Mouse (Mus musculus): ENCODE measurements around the gene Adamts10. TPM values are rescaled to one million over a fixed set of nuclear protein-coding genes. Genes with fewer than 3 reads are reported as not detected.

The Adamts10 gene
- polyA plus RNA-seq, 1 experiment from 2014 or later, result 36.1 TPM

GRCm38 (mm10) chr17:33539106-33539675 lies 15.2 kb downstream of the Adamts10 start:
- Histone ChIP-seq H3K27ac (replicated peaks; ENCODE audit: low read depth, low read length) (no peak overlapping the region), H3K9ac (replicated peaks; ENCODE audit: low read length) (no peak overlapping the region), H3K9me3 (replicated peaks; ENCODE audit: control insufficient read depth, low read length) (no peaks in the 10 kb centered on the region), H3K4me1 (ENCODE audit: control insufficient read depth, insufficient read depth, low read length) (no peaks in the 10 kb centered on the region), H3K36me3 (replicated peaks; ENCODE audit: control insufficient read depth, insufficient read depth, low read depth, low read length) (no peaks in the 10 kb centered on the region; the same call in none of the 2 replicates), H3K27me3 (ENCODE audit: control insufficient read depth, insufficient read depth, low read length) (no peaks in the 10 kb centered on the region), H3K4me3 (ENCODE audit: low read depth, low read length) (no peak overlapping the region), H3K4me2 (ENCODE audit: low read depth, low read length) (no peak overlapping the region)
- DNase-seq (ENCODE audit: low spot score), result peak; percentile 58
- no peak for ATAC-seq (replicated peaks; ENCODE audit: insufficient number of reproducible peaks, low FRiP score, low TSS enrichment, low read depth)
- 87% methylated on average over 3 of the region's 3 CpGs for WGBS

- H3K4me1 ChIP-seq (ENCODE audit: control insufficient read depth, insufficient read depth, low read length), result no peaks in the 10 kb centered on the region
- H3K27ac ChIP-seq (replicated peaks; ENCODE audit: low read depth, low read length), result no peak overlapping the region
- H3K9me3 ChIP-seq (replicated peaks; ENCODE audit: control insufficient read depth, low read length), result no peaks in the 10 kb centered on the region
- H3K4me3 ChIP-seq (ENCODE audit: low read depth, low read length), result no peak overlapping the region
- ATAC-seq (replicated peaks; ENCODE audit: insufficient number of reproducible peaks, low FRiP score, low TSS enrichment, low read depth), result no peak
- H3K36me3 ChIP-seq (replicated peaks; ENCODE audit: control insufficient read depth, insufficient read depth, low read depth, low read length), result peaks cover 1% of the 10 kb centered on the region
- no peak for DNase-seq (ENCODE audit: low spot score)
- no peaks in the 10 kb centered on the region for H3K27me3 ChIP-seq (ENCODE audit: control insufficient read depth, insufficient read depth, low read length)
- H3K4me2 ChIP-seq (ENCODE audit: low read depth, low read length), result no peak overlapping the region
- no peak overlapping the region for H3K9ac ChIP-seq (replicated peaks; ENCODE audit: low read length)
- 88% methylated on average over 4 of the region's 4 CpGs for WGBS
These were observed 15.9 kb downstream of the Adamts10 start for GRCm38 (mm10) chr17:33539878-33540277.

GRCm38 (mm10) chr17:33549212-33549611 lies 25.2 kb downstream of the Adamts10 start:
- Histone ChIP-seq H3K36me3 (replicated peaks; ENCODE audit: control insufficient read depth, insufficient read depth, low read depth, low read length) (peaks cover 8% of the 10 kb centered on the region), H3K27me3 (ENCODE audit: control insufficient read depth, insufficient read depth, low read length) (no peaks in the 10 kb centered on the region), H3K4me3 (ENCODE audit: low read depth, low read length) (no peak overlapping the region), H3K9me3 (replicated peaks; ENCODE audit: control insufficient read depth, low read length) (no peaks in the 10 kb centered on the region), H3K4me2 (ENCODE audit: low read depth, low read length) (no peak overlapping the region), H3K9ac (replicated peaks; ENCODE audit: low read length) (no peak overlapping the region), H3K27ac (replicated peaks; ENCODE audit: low read depth, low read length) (no peak overlapping the region), H3K4me1 (ENCODE audit: control insufficient read depth, insufficient read depth, low read length) (no peaks in the 10 kb centered on the region)
- WGBS, result 93% methylated on average over 6 of the region's 6 CpGs
- ATAC-seq (replicated peaks; ENCODE audit: insufficient number of reproducible peaks, low FRiP score, low TSS enrichment, low read depth) (no peak; the same call in 1 of the 2 replicates), DNase-seq (ENCODE audit: low spot score) (no peak)

GRCm38 (mm10) chr17:33550388-33550787 lies 26.4 kb downstream of the Adamts10 start:
- Histone ChIP-seq H3K27me3 (ENCODE audit: control insufficient read depth, insufficient read depth, low read length) (no peaks in the 10 kb centered on the region), H3K27ac (replicated peaks; ENCODE audit: low read depth, low read length) (no peak overlapping the region), H3K4me3 (ENCODE audit: low read depth, low read length) (no peak overlapping the region), H3K4me1 (ENCODE audit: control insufficient read depth, insufficient read depth, low read length) (no peaks in the 10 kb centered on the region), H3K9ac (replicated peaks; ENCODE audit: low read length) (no peak overlapping the region), H3K4me2 (ENCODE audit: low read depth, low read length) (no peak overlapping the region), H3K36me3 (replicated peaks; ENCODE audit: control insufficient read depth, insufficient read depth, low read depth, low read length) (peaks cover 4% of the 10 kb centered on the region; the same call in 1 of the 2 replicates), H3K9me3 (replicated peaks; ENCODE audit: control insufficient read depth, low read length) (no peaks in the 10 kb centered on the region)
- WGBS, result 83% methylated on average over 10 of the region's 10 CpGs
- ATAC-seq (replicated peaks; ENCODE audit: insufficient number of reproducible peaks, low FRiP score, low TSS enrichment, low read depth) (no peak), DNase-seq (ENCODE audit: low spot score) (no peak)

- Histone ChIP-seq H3K27me3 (ENCODE audit: control insufficient read depth, insufficient read depth, low read length) (no peaks in the 10 kb centered on the region), H3K4me2 (ENCODE audit: low read depth, low read length) (no peak overlapping the region), H3K4me3 (ENCODE audit: low read depth, low read length) (no peak overlapping the region), H3K9me3 (replicated peaks; ENCODE audit: control insufficient read depth, low read length) (no peaks in the 10 kb centered on the region), H3K27ac (replicated peaks; ENCODE audit: low read depth, low read length) (no peak overlapping the region), H3K4me1 (ENCODE audit: control insufficient read depth, insufficient read depth, low read length) (no peaks in the 10 kb centered on the region), H3K36me3 (replicated peaks; ENCODE audit: control insufficient read depth, insufficient read depth, low read depth, low read length) (peaks cover 4% of the 10 kb centered on the region; the same call in 1 of the 2 replicates), H3K9ac (replicated peaks; ENCODE audit: low read length) (no peak overlapping the region)
- DNase-seq (ENCODE audit: low spot score) (no peak), ATAC-seq (replicated peaks; ENCODE audit: insufficient number of reproducible peaks, low FRiP score, low TSS enrichment, low read depth) (no peak)
- WGBS, result 91% methylated on average over 4 of the region's 4 CpGs
These were observed 28.1 kb downstream of the Adamts10 start for GRCm38 (mm10) chr17:33552113-33552512.

GRCm38 (mm10) chr17:33552964-33553363 lies 29.0 kb downstream of the Adamts10 start:
- peaks cover 4% of the 10 kb centered on the region; the same call in 1 of the 2 replicates for H3K36me3 ChIP-seq (replicated peaks; ENCODE audit: control insufficient read depth, insufficient read depth, low read depth, low read length)
- ATAC-seq (replicated peaks; ENCODE audit: insufficient number of reproducible peaks, low FRiP score, low TSS enrichment, low read depth), result 0 out of 2 replicates have a peak, but pooled peaks have one; percentile 7

GRCm38 (mm10) chr17:33554536-33554935 lies 30.5 kb downstream of the Adamts10 start:
- Histone ChIP-seq H3K4me1 (ENCODE audit: control insufficient read depth, insufficient read depth, low read length) (no peaks in the 10 kb centered on the region), H3K9me3 (replicated peaks; ENCODE audit: control insufficient read depth, low read length) (no peaks in the 10 kb centered on the region), H3K27me3 (ENCODE audit: control insufficient read depth, insufficient read depth, low read length) (no peaks in the 10 kb centered on the region), H3K27ac (replicated peaks; ENCODE audit: low read depth, low read length) (no peak overlapping the region), H3K4me2 (ENCODE audit: low read depth, low read length) (no peak overlapping the region), H3K4me3 (ENCODE audit: low read depth, low read length) (no peak overlapping the region), H3K9ac (replicated peaks; ENCODE audit: low read length) (no peak overlapping the region), H3K36me3 (replicated peaks; ENCODE audit: control insufficient read depth, insufficient read depth, low read depth, low read length) (peaks cover 4% of the 10 kb centered on the region; the same call in 1 of the 2 replicates)
- WGBS, result 96% methylated on average over 1 of the region's 1 CpGs
- DNase-seq (ENCODE audit: low spot score) (no peak), ATAC-seq (replicated peaks; ENCODE audit: insufficient number of reproducible peaks, low FRiP score, low TSS enrichment, low read depth) (no peak)

More at GRCm38 (mm10) chr17:33552964-33553363, 29.0 kb downstream of the Adamts10 start:
- no peaks in the 10 kb centered on the region for H3K4me1 ChIP-seq (ENCODE audit: control insufficient read depth, insufficient read depth, low read length)
- no peak overlapping the region for H3K27ac ChIP-seq (replicated peaks; ENCODE audit: low read depth, low read length)
- no peak overlapping the region for H3K4me2 ChIP-seq (ENCODE audit: low read depth, low read length)
- no peaks in the 10 kb centered on the region for H3K27me3 ChIP-seq (ENCODE audit: control insufficient read depth, insufficient read depth, low read length)
- no peak overlapping the region for H3K9ac ChIP-seq (replicated peaks; ENCODE audit: low read length)
- 39% methylated on average over 4 of the region's 4 CpGs for WGBS
- H3K4me3 ChIP-seq (ENCODE audit: low read depth, low read length), result no peak overlapping the region
- DNase-seq (ENCODE audit: low spot score), result peak; percentile 68
- H3K9me3 ChIP-seq (replicated peaks; ENCODE audit: control insufficient read depth, low read length), result no peaks in the 10 kb centered on the region

GRCm38 (mm10) chr17:33555223-33555855 lies 31.3 kb downstream of the Adamts10 start, which contains the start of gene Myo1f:
Gene Myo1f, plus strand, starts transcription at chr17:33555707.
- Histone ChIP-seq H3K4me3 (ENCODE audit: low read depth, low read length) (no peak within 1 kb of the TSS), H3K9me3 (replicated peaks; ENCODE audit: control insufficient read depth, low read length) (no peaks in the 10 kb centered on the region), H3K4me1 (ENCODE audit: control insufficient read depth, insufficient read depth, low read length) (no peaks in the 10 kb centered on the region), H3K27me3 (ENCODE audit: control insufficient read depth, insufficient read depth, low read length) (no peaks in the 10 kb centered on the region), H3K36me3 (replicated peaks; ENCODE audit: control insufficient read depth, insufficient read depth, low read depth, low read length) (peaks cover 4% of the 10 kb centered on the region; the same call in 1 of the 2 replicates), H3K9ac (replicated peaks; ENCODE audit: low read length) (no peak within 1 kb of the TSS), H3K4me2 (ENCODE audit: low read depth, low read length) (no peak within 1 kb of the TSS), H3K27ac (replicated peaks; ENCODE audit: low read depth, low read length) (no peak within 1 kb of the TSS)
- DNase-seq (ENCODE audit: low spot score), result no peak
- WGBS, result 45% methylated on average over 6 of the region's 6 CpGs
- no peak for ATAC-seq (replicated peaks; ENCODE audit: insufficient number of reproducible peaks, low FRiP score, low TSS enrichment, low read depth)
